Mouse (Mus musculus): ENCODE results near the gene Stk10.

DNA sequence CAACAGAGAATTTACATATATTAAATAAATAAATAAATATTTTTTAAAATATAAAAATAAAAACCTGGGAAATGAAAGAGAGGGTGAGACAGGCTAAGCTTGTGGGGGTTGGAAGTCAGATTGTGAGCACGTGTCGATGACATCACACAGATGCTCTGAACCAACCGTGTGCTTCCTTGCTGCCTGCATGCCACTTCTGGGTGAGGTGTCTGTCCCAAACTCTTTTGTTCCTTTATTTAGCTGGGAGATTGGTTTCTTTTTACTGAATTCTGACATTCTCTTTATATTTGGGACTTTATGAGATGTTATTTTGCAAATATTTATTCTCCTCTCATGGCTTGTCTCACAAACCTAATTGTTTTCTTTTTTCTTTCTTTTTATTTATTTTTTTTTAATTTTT is 72.8 kb downstream of the Stk10 start:
- TF ChIP-seq CTCF (conservative IDR thresholded peaks at IDR 0.05; ENCODE audit: insufficient read depth, insufficient read length, low read depth, low read length) (no peak), POLR2A (IDR thresholded peaks at IDR 0.05; ENCODE audit: low read depth, low read length) (no peak)
